Mouse (Mus musculus): Measurements from ENCODE around the gene Lce6a. TPM values are rescaled to one million over a fixed set of nuclear protein-coding genes. Genes with fewer than 3 reads are reported as not detected.

Gene Lce6a
- total RNA-seq (2021), result not detected

DNA sequence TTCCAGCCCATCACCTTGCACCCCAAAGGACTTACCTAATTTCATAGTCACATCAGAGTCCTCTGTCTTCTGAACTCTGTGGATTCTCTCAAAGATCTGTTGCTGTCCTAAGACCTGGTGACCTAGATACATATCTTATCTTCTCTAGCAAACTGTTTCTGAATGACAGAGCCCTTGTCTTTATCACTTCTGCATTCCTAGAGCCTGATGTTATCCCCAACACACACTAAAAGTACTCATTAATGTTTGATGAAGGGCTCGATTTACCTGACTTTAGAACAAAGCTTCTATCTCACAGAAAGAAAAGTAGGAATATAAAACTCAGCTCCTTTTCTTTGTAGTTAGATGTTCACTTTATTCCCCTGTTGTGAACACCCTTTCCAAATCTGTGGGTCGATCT, at the start of gene Lce6a:
TSS of gene Lce6a (minus strand) at position 101 of the 400 bp plus-strand sequence.
- DNase-seq (ENCODE audit: low spot score in 2 of 2), result no peak
- intact Hi-C loops (cut with DNase I), result no loop called here

DNA sequence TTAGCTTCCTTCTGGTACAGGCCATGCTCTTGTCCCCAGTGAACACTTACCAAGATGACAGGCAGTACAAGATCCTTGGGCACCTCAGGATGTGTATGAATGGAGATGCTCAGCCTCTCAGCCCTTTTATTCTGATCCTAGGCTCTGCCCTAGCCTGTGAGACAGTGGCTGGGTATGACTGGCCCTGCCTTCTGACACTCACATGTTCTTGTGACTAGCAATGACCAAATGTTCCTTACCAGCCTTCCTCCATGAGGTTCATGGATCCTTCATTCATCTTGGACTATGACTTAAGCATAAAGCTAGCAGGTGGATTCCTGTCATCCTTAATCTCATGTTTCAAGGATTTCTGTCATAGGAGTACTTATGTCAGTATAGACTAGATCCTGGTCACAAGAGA, 48.8 kb upstream of the Lce6a start, which contains the start of gene Lce1a2:
TSS of gene Lce1a2 (minus strand) at position 101 of the 400 bp plus-strand sequence.
- DNase-seq (ENCODE audit: low spot score in 2 of 2), result no peak
- intact Hi-C loops (cut with DNase I), result no loop called here

- intact Hi-C loops (cut with DNase I), result no loop called here
- DNase-seq (ENCODE audit: low spot score in 2 of 2), result no peak
Observed at GRCm38 (mm10) chr3:92656826-92657225, 35.4 kb upstream of the Lce6a start, which contains the start of gene Lce1b. Gene Lce1b, minus strand, starts transcription at chr3:92656926.

DNA sequence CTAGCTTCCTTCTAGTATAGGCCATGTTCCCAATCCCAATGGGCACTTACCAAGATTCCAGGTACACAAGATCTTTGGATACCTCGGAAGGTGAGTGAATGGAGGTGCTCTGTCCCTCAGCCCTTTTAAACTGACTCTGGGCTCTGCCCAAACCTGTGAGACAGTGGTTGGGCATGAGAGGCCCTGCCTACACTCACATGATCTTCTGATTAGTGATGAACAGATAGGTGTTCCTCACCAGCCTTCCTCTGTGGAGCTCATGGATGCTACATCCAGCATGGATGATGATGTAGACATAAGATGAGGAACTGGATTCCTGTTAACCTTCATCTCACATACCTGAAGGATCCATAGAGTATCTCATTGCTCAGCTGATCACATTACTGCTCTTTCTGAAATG, 26.7 kb upstream of the Lce6a start, which contains the start of gene Lce1a1:
TSS of gene Lce1a1 (minus strand) at position 101 of the 400 bp plus-strand sequence.
- DNase-seq (ENCODE audit: low spot score in 2 of 2), result no peak
- intact Hi-C loops (cut with DNase I), result no loop called here

- intact Hi-C loops (cut with DNase I), result no loop called here
- DNase-seq (ENCODE audit: low spot score in 2 of 2), result no peak
Observed at GRCm38 (mm10) chr3:92639854-92640253, 18.4 kb upstream of the Lce6a start.

DNA sequence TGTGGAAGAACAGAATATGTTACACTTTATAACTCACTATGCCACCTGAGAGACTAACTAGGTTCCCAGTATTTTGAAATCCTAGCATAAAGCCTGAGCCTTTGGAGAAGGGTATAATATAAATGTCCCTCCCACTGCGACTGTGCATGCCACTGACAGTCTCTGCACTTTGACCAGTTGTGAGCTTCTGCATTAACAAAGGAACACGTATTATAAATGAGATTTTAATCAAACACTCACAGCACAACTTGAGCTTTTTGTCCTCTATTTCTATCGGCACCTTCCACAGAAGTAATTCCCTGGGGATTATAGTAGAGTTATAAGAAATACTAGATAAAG, 17.2 kb upstream of the Lce6a start:
- intact Hi-C loops (cut with DNase I), result no loop called here
- DNase-seq (ENCODE audit: low spot score in 2 of 2), result no peak

GRCm38 (mm10) chr3:92637745-92638652, 16.5 kb upstream of the Lce6a start:
- DNase-seq (ENCODE audit: low spot score in 2 of 2), result no peak
- intact Hi-C loops (cut with DNase I), result no loop called here

GRCm38 (mm10) chr3:92609804-92610203, 11.7 kb downstream of the Lce6a start:
- intact Hi-C loops (cut with DNase I), result loop anchor here (10.0 kb wide), 1 partner anchor 215 kb away; no protein-coding TSS in a partner anchor
- DNase-seq (ENCODE audit: low spot score in 2 of 2), result no peak

GRCm38 (mm10) chr3:92607392-92607791, 14.1 kb downstream of the Lce6a start, which contains the start of gene 2210017I01Rik:
Gene 2210017I01Rik, minus strand, starts transcription at chr3:92607492.
- intact Hi-C loops (cut with DNase I), result loop anchor here (10.0 kb wide), 1 partner anchor 213 kb away; no protein-coding TSS in a partner anchor
- DNase-seq (ENCODE audit: low spot score in 2 of 2), result no peak

- intact Hi-C loops (cut with DNase I), result loop anchor here (10.0 kb wide), 1 partner anchor 207 kb away; no protein-coding TSS in a partner anchor
- DNase-seq (ENCODE audit: low spot score in 2 of 2), result no peak
Observed at GRCm38 (mm10) chr3:92602169-92602568, 19.3 kb downstream of the Lce6a start.

- intact Hi-C loops (cut with DNase I), result loop anchor here (10.0 kb wide), 1 partner anchor 206 kb away; no protein-coding TSS in a partner anchor
- no peak for DNase-seq (ENCODE audit: low spot score in 2 of 2)
Observed at GRCm38 (mm10) chr3:92600456-92600855, 21.0 kb downstream of the Lce6a start.

GRCm38 (mm10) chr3:92599973-92600372, 21.5 kb downstream of the Lce6a start:
- intact Hi-C loops (cut with DNase I), result loop anchor here (10.0 kb wide), 1 partner anchor 205 kb away; no protein-coding TSS in a partner anchor
- DNase-seq (ENCODE audit: low spot score in 2 of 2), result no peak

GRCm38 (mm10) chr3:92598429-92598828, 23.0 kb downstream of the Lce6a start:
- intact Hi-C loops (cut with DNase I), result no loop called here
- DNase-seq (ENCODE audit: low spot score in 2 of 2), result no peak

- DNase-seq (ENCODE audit: low spot score in 2 of 2), result no peak
- intact Hi-C loops (cut with DNase I), result no loop called here
Observed at GRCm38 (mm10) chr3:92588858-92589257, 32.6 kb downstream of the Lce6a start, which contains the start of gene Smcp. Gene Smcp, minus strand, starts transcription at chr3:92588997.

DNA sequence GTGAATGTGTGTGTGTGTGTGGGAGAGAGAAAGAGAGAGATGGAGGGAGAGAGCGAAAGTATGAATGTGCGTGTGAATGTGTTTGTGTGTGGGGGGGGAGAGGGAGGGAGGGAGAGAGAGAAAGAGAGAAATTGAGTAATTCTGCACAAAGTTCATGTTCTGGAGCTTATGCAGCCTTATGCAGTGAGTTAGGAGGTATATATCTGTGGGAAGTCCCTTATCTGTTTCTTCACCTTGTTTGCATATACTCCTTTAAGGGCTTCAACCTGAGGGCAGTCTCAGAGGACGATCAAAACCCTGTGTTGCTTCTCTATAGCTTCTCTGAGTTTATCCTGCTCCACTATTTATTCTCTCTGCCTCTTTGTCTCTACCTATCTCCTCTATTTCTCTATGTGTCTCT, 34.3 kb downstream of the Lce6a start:
- DNase-seq (ENCODE audit: low spot score in 2 of 2), result no peak
- intact Hi-C loops (cut with DNase I), result no loop called here

GRCm38 (mm10) chr3:92585055-92585454, 36.4 kb downstream of the Lce6a start:
- intact Hi-C loops (cut with DNase I), result no loop called here

DNA sequence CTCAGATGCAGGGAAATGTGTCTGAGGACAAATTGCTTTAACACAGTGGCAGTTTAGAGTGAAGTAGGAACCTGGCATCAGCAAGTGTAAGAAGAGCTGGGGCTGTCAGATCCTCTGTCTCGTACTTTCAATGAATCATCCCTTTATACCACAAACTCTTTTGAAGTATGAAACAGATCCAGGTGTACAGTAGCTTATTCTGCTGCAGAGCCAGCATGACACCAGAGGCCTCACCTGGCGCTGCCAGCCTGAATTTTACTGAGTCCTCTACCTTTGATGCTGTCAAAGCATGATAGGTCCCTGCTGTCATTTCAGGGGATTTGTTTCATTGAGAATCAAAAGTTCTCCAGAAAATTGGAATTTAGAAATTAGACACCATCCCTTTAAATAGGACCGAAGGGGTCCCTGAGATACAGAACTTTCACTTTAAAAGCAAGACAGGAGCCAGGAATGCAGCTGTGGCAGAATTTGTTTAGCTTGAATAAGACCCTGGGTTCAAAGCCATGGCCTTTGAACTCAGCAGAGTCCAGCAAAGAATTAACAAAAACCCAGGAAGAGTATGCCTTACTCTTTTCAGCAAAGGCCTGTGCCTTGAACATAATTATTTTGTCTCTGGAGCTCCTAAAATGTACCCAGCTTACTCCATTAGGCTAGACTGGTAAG, 38.2 kb downstream of the Lce6a start:
- DNase-seq (ENCODE audit: low spot score in 2 of 2), result no peak
- intact Hi-C loops (cut with DNase I), result no loop called here

More at GRCm38 (mm10) chr3:92585055-92585454, 36.4 kb downstream of the Lce6a start:
- no peak for DNase-seq (ENCODE audit: low spot score in 2 of 2)

GRCm38 (mm10) chr3:92579508-92579907, 42.0 kb downstream of the Lce6a start:
- intact Hi-C loops (cut with DNase I), result no loop called here
- DNase-seq (ENCODE audit: low spot score in 2 of 2), result no peak

DNA sequence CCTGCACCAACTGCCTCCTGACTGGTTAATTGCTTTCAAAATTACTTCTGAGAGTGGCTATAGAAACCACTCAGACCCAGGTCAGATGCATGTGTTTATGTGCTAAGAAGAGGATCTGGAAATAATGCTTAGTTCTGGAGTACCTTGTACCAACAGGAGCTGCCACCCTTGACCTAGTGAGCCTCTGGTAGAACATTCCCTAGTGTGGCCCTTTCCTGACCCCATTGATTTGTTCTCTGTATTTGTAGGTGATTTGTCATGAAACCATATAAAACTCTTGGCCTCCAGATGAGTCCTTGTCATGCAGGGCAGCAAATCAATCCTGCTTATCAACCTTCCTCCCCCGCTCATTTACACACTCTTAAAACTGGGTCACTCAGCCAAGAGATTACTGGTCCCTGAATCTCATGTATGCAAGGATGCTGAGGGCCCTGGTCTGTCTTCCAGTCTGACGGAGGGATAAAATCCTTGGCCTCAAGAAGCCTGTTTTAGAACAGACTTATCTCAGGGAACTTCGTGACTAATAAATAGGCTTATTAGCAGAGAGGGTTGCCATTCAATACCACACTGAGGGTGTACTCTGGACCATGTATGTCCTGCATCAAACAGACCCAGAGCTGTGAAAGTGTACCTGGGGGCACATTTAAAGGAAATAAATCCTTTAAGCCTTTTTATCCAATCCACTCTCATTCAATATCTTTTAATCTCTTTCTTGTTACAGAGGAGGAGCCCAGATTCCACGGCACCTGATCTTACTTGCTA, 42.6 kb downstream of the Lce6a start:
- intact Hi-C loops (cut with DNase I), result no loop called here
- DNase-seq (ENCODE audit: low spot score in 2 of 2), result no peak

All from left cerebral cortex, postnatal 36 days (tissue).